Mouse (Mus musculus) G1E (cell line): ENCODE results near the gene Lman2l. TPM values are rescaled to one million over a fixed set of nuclear protein-coding genes. Genes with fewer than 3 reads are reported as not detected.

Experiments
- ATAC-seq: 2 replicates; pipeline ENCODE4 v1.8.0; 2016; ENCODE audit warnings: mild to moderate bottlenecking; ENCODE audit not compliant: insufficient number of reproducible peaks, poor library complexity, low FRiP score, severe bottlenecking; ENCODE audit errors: extremely low read depth
- DNase-seq: peaks from one replicate; pipeline ENCODE4 v3.0.0; 2012; ENCODE audit warnings: low spot score
- H3K27me3 ChIP-seq: 2 replicates; pipeline ENCODE4 v1.6.1; 2012; ENCODE audit warnings: mild to moderate bottlenecking, low read length, inconsistent platforms; ENCODE audit not compliant: insufficient read depth
- H3K36me3 ChIP-seq: replicated peaks from 2 replicates; pipeline ENCODE3; 2012; ENCODE audit warnings: mild to moderate bottlenecking, inconsistent platforms
- H3K4me1 ChIP-seq: 2 replicates; pipeline ENCODE4 v1.6.1; 2012; ENCODE audit warnings: low read depth, low read length, inconsistent platforms, mixed read lengths; ENCODE audit not compliant: insufficient read depth
- H3K4me3 ChIP-seq: 2 replicates; pipeline ENCODE4 v1.5.1; 2012; ENCODE audit warnings: low read depth, mild to moderate bottlenecking, inconsistent platforms, low read length, moderate library complexity, mixed read lengths
- H3K9me3 ChIP-seq: replicated peaks from 2 replicates; pipeline ENCODE4 v1.6.1; 2012; ENCODE audit warnings: inconsistent platforms
- CTCF ChIP-seq: IDR thresholded peaks from 2 replicates; pipeline ENCODE4 v1.5.1; 2012; ENCODE audit warnings: low read depth, low read length, inconsistent platforms, mixed read lengths
- GATA1 ChIP-seq: IDR thresholded peaks from 2 replicates; pipeline ENCODE4 v1.6.1; 2012; ENCODE audit warnings: borderline replicate concordance, low read length, inconsistent platforms, mixed read lengths
- GATA2 ChIP-seq: IDR thresholded peaks from 2 replicates; pipeline ENCODE4 v1.6.1; 2012; ENCODE audit warnings: low read depth, low read length, inconsistent platforms, borderline replicate concordance
- POLR2AphosphoS5 ChIP-seq: IDR thresholded peaks from 2 replicates; pipeline ENCODE4 v1.6.1; 2012; ENCODE audit warnings: low read depth, low read length, inconsistent platforms; ENCODE audit not compliant: insufficient replicate concordance
- TAL1 ChIP-seq: conservative IDR thresholded peaks from 2 replicates; pipeline ENCODE4 v1.6.1; 2012; ENCODE audit warnings: low read depth, low read length, inconsistent platforms, mixed read lengths
- polyA plus RNA-seq: library from polyadenylated mRNA; stranded (reverse); fragments of >175 nt; gene quantifications from 2 replicates; pipeline ENCODE4 v1.2.3, GENCODE M21; 2012
- total RNA-seq, 2 experiments: library from RNA; stranded (forward) in 1 of 2; stranded (reverse) in 1 of 2; fragments of 200-1000 nt in 1 of 2; fragments of >200 nt in 1 of 2; fragmentation: Nextera tagmentation in 1 of 2; gene quantifications; 2 replicates each; pipeline ENCODE4 v1.2.3; 2014 to 2017

Gene Lman2l
- total and polyA plus RNA-seq, 3 experiments = 6.5 to 50.6 (median 13.3) TPM

GRCm38 (mm10) chr1:36370918-36371317 lies 74.2 kb downstream of the Lman2l start:
- TF ChIP-seq GATA1 (no peak), TAL1 (no peak), GATA2 (no peak), POLR2AphosphoS5 (no peak), CTCF (no peak)
- H3K4me1 ChIP-seq = peaks cover 38% of the 10 kb centered on the region
- no peak for ATAC-seq
- DNase-seq = no peak
- peaks cover 16% of the 10 kb centered on the region for H3K36me3 ChIP-seq
- H3K4me3 ChIP-seq = no peak overlapping the region
- H3K27me3 ChIP-seq = peaks cover 37% of the 10 kb centered on the region
- H3K9me3 ChIP-seq = no peaks in the 10 kb centered on the region

Other genes with a start within 250 kb of the Lman2l start
- gene Uggt1, start 200.6 kb downstream of the Lman2l start, total RNA-seq (2014; fragmentation: Nextera tagmentation) = 97.4 and 117 TPM in 2 replicates
- 96.4 and 97.8 TPM in 2 replicates for gene Uggt1, start 200.6 kb downstream of the Lman2l start, total RNA-seq (2017)
- 10.4 and 12.2 TPM in 2 replicates for gene Uggt1, start 200.6 kb downstream of the Lman2l start, polyA plus RNA-seq
- gene Neurl3, start 170.6 kb downstream of the Lman2l start, total RNA-seq (2014; fragmentation: Nextera tagmentation) = 140 and 142 TPM in 2 replicates
- 91.7 and 120 TPM in 2 replicates for gene Neurl3, start 170.6 kb downstream of the Lman2l start, total RNA-seq (2017)
- 35.1 and 38.7 TPM in 2 replicates for gene Neurl3, start 170.6 kb downstream of the Lman2l start, polyA plus RNA-seq
- gene Arid5a, start 137.5 kb downstream of the Lman2l start, total RNA-seq (2014; fragmentation: Nextera tagmentation) = 5.5 and 8.7 TPM in 2 replicates
- gene Arid5a, start 137.5 kb downstream of the Lman2l start, total RNA-seq (2017) = 8.2 and 8.4 TPM in 2 replicates
- 32.1 and 33.6 TPM in 2 replicates for gene Arid5a, start 137.5 kb downstream of the Lman2l start, polyA plus RNA-seq
- 40.9 and 47.3 TPM in 2 replicates for gene Kansl3, start 76.1 kb downstream of the Lman2l start, total RNA-seq (2014; fragmentation: Nextera tagmentation)
- 43.3 and 48.7 TPM in 2 replicates for gene Kansl3, start 76.1 kb downstream of the Lman2l start, total RNA-seq (2017)
- 35.9 and 50.0 TPM in 2 replicates for gene Kansl3, start 76.1 kb downstream of the Lman2l start, polyA plus RNA-seq
- not detected in 2 replicates for gene Fer1l5, start 73.0 kb downstream of the Lman2l start, total RNA-seq (2014; fragmentation: Nextera tagmentation)
- gene Fer1l5, start 73.0 kb downstream of the Lman2l start, total RNA-seq (2017) = 0.06 TPM in 1 of 2 replicates, not detected in the other
- gene Fer1l5, start 73.0 kb downstream of the Lman2l start, polyA plus RNA-seq = not detected in 2 replicates
- gene Cnnm4, start 26.3 kb upstream of the Lman2l start, total RNA-seq (2014; fragmentation: Nextera tagmentation) = 6.7 and 8.6 TPM in 2 replicates
- 3.9 and 4.5 TPM in 2 replicates for gene Cnnm4, start 26.3 kb upstream of the Lman2l start, total RNA-seq (2017)
- gene Cnnm4, start 26.3 kb upstream of the Lman2l start, polyA plus RNA-seq = 2.4 and 3.1 TPM in 2 replicates
- gene Cnnm3, start 66.6 kb upstream of the Lman2l start, total RNA-seq (2014; fragmentation: Nextera tagmentation) = 22.2 and 28.2 TPM in 2 replicates
- 7.5 and 8.8 TPM in 2 replicates for gene Cnnm3, start 66.6 kb upstream of the Lman2l start, total RNA-seq (2017)
- 31.1 and 39.0 TPM in 2 replicates for gene Cnnm3, start 66.6 kb upstream of the Lman2l start, polyA plus RNA-seq
- gene Ankrd23, start 91.6 kb upstream of the Lman2l start, total RNA-seq (2014; fragmentation: Nextera tagmentation) = 12.0 and 14.2 TPM in 2 replicates
- gene Ankrd23, start 91.6 kb upstream of the Lman2l start, total RNA-seq (2017) = 14.8 and 16.6 TPM in 2 replicates
- 9.1 and 10.9 TPM in 2 replicates for gene Ankrd23, start 91.6 kb upstream of the Lman2l start, polyA plus RNA-seq
- not detected in 2 replicates for gene Gm42417, start 94.2 kb upstream of the Lman2l start, total RNA-seq (2014; fragmentation: Nextera tagmentation)
- not detected in 2 replicates for gene Gm42417, start 94.2 kb upstream of the Lman2l start, total RNA-seq (2017)
- gene Gm42417, start 94.2 kb upstream of the Lman2l start, polyA plus RNA-seq = 0.15 and 0.25 TPM in 2 replicates
- gene Ankrd39, start 102.2 kb upstream of the Lman2l start, total RNA-seq (2014; fragmentation: Nextera tagmentation) = 9.9 and 15.7 TPM in 2 replicates
- gene Ankrd39, start 102.2 kb upstream of the Lman2l start, total RNA-seq (2017) = 11.9 and 12.3 TPM in 2 replicates
- 15.7 and 17.3 TPM in 2 replicates for gene Ankrd39, start 102.2 kb upstream of the Lman2l start, polyA plus RNA-seq
- not detected in 2 replicates for gene Sema4c, start 113.1 kb upstream of the Lman2l start, total RNA-seq (2014; fragmentation: Nextera tagmentation)
- 0.17 and 0.87 TPM in 2 replicates for gene Sema4c, start 113.1 kb upstream of the Lman2l start, total RNA-seq (2017)
- gene Sema4c, start 113.1 kb upstream of the Lman2l start, polyA plus RNA-seq = not detected in 2 replicates
- gene Fam178b, start 237.9 kb upstream of the Lman2l start, total RNA-seq (2014; fragmentation: Nextera tagmentation) = not detected in 2 replicates
- 0.12 TPM in 1 of 2 replicates, not detected in the other for gene Fam178b, start 237.9 kb upstream of the Lman2l start, total RNA-seq (2017)
- not detected in 2 replicates for gene Fam178b, start 237.9 kb upstream of the Lman2l start, polyA plus RNA-seq
- 295 and 316 TPM in 2 replicates for gene Cox5b, start 246.2 kb upstream of the Lman2l start, total RNA-seq (2014; fragmentation: Nextera tagmentation)
- gene Cox5b, start 246.2 kb upstream of the Lman2l start, total RNA-seq (2017) = 516 and 777 TPM in 2 replicates
- gene Cox5b, start 246.2 kb upstream of the Lman2l start, polyA plus RNA-seq = 1,994 and 2,669 TPM in 2 replicates